Mouse (Mus musculus): Measurements from ENCODE around the gene Rgs6. TPM values are rescaled to one million over a fixed set of nuclear protein-coding genes. Genes with fewer than 3 reads are reported as not detected.

Rgs6 gene
- total and polyA plus RNA-seq, 3 experiments: 7.3 to 12.6 (median 10.2) TPM

DNA sequence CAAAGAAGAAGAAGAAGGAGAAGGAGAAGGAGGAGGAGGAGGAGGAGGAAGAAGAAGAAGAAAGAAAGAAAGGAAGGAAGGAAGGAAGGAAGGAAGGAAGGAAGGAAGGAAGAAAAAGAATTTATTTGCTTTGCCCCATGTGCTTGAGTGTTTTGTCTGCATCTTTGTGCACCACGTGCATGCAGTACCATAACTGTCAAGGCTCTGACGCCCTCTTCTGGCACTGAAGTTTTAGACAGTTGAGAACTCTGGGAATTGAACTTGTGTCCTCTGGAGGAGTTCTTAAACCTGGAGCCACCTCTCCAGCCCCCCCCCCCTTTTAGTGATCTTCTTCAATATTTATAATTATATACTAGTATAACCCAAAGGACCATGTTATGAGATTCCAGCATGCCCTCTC lies 426.8 kb downstream of the Rgs6 start:
- no peak overlapping the region for H3K27ac ChIP-seq
- no peak for DNase-seq
- H3K27me3 ChIP-seq (ENCODE audit: control insufficient read depth, insufficient read depth, low read length): no peaks in the 10 kb centered on the region
- no peak overlapping the region for H3K9ac ChIP-seq (ENCODE audit: low read depth, low read length)
- H3K79me2 ChIP-seq (replicated peaks; ENCODE audit: control insufficient read depth, insufficient read depth, low read length): no peaks in the 10 kb centered on the region
- H3K4me1 ChIP-seq (ENCODE audit: control insufficient read depth, insufficient read depth, low read length): no peaks in the 10 kb centered on the region
- 45% methylated on average over 2 of the region's 2 CpGs for WGBS
- TF ChIP-seq POLR2A (IDR thresholded peaks at IDR 0.05; ENCODE audit: insufficient read depth, low read depth, low read length) (no peak), EP300 (IDR thresholded peaks at IDR 0.05; ENCODE audit: insufficient read depth, low read depth, low read length) (no peak), CTCF (IDR thresholded peaks at IDR 0.05) (peak; percentile 44)
- intact Hi-C loops (cut with DNase I): loop anchor here (10.0 kb wide), 1 partner anchor 400 kb away; no protein-coding TSS in a partner anchor
- H3K4me3 ChIP-seq: no peak overlapping the region
- H3K36me3 ChIP-seq (ENCODE audit: control insufficient read depth, insufficient read depth, low read length): no peaks in the 10 kb centered on the region

DNA sequence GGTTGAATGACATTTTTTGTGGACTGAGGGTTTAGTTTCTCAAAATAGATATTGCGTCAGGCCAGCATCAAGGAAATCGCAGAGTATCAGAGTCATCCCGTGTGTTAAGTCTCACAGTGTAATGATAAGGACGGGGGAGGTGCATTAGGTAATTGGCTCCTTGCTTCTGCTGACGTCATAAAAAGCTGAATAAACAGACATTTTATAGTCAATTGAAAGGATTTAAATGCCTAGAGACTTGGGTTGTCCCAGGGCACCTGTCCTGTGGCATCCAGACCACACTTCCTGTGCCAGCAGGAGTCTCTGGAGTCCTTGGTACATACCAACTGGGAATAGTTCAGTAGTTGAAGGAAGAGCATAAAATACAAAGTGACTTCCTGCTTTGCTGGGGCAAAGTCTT lies 427.3 kb downstream of the Rgs6 start:
- no peaks in the 10 kb centered on the region for H3K27me3 ChIP-seq (ENCODE audit: control insufficient read depth, insufficient read depth, low read length)
- WGBS: 30% methylated on average over 5 of the region's 5 CpGs
- no peaks in the 10 kb centered on the region for H3K36me3 ChIP-seq (ENCODE audit: control insufficient read depth, insufficient read depth, low read length)
- H3K79me2 ChIP-seq (replicated peaks; ENCODE audit: control insufficient read depth, insufficient read depth, low read length): no peaks in the 10 kb centered on the region
- no peak overlapping the region for H3K27ac ChIP-seq
- H3K4me3 ChIP-seq: no peak overlapping the region
- intact Hi-C loops (cut with DNase I): loop anchor here (10.0 kb wide), 1 partner anchor 401 kb away; no protein-coding TSS in a partner anchor
- H3K4me1 ChIP-seq (ENCODE audit: control insufficient read depth, insufficient read depth, low read length): no peaks in the 10 kb centered on the region
- no peak overlapping the region for H3K9ac ChIP-seq (ENCODE audit: low read depth, low read length)
- TF ChIP-seq POLR2A (IDR thresholded peaks at IDR 0.05; ENCODE audit: insufficient read depth, low read depth, low read length): no peak
- TF ChIP-seq EP300 (IDR thresholded peaks at IDR 0.05; ENCODE audit: insufficient read depth, low read depth, low read length): no peak
- TF ChIP-seq CTCF (IDR thresholded peaks at IDR 0.05): no peak
- no peak for DNase-seq

DNA sequence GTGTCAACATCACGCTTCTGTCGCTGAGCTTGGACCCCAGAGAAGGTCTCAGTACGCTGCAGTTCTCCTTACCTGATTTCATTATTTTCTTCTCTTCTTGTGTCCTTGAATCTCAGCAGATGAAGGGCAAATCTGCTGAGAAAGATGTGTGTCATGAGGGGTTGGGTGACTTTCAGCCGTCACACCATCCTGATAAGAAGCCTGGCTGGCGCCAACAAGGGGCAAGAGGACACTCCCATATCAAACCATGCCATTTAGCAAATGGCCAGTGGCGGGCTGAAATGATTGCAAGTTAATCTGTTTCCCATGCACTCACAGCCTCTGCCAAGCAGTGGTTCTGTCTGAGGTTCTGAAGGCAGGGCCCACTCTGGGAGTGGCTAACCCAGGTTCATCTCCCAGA lies 428.4 kb downstream of the Rgs6 start:
- H3K36me3 ChIP-seq (ENCODE audit: control insufficient read depth, insufficient read depth, low read length): no peaks in the 10 kb centered on the region
- intact Hi-C loops (cut with DNase I): loop anchor here (10.0 kb wide), 1 partner anchor 402 kb away; no protein-coding TSS in a partner anchor
- no peak overlapping the region for H3K27ac ChIP-seq
- DNase-seq: peak in 1 of 2 experiments; percentile 10
- H3K79me2 ChIP-seq (replicated peaks; ENCODE audit: control insufficient read depth, insufficient read depth, low read length): no peaks in the 10 kb centered on the region
- no peak overlapping the region for H3K9ac ChIP-seq (ENCODE audit: low read depth, low read length)
- no peaks in the 10 kb centered on the region for H3K4me1 ChIP-seq (ENCODE audit: control insufficient read depth, insufficient read depth, low read length)
- H3K4me3 ChIP-seq: no peak overlapping the region
- WGBS: 62% methylated on average over 6 of the region's 6 CpGs
- TF ChIP-seq EP300 (IDR thresholded peaks at IDR 0.05; ENCODE audit: insufficient read depth, low read depth, low read length) (no peak), POLR2A (IDR thresholded peaks at IDR 0.05; ENCODE audit: insufficient read depth, low read depth, low read length) (no peak), CTCF (IDR thresholded peaks at IDR 0.05) (no peak)
- H3K27me3 ChIP-seq (ENCODE audit: control insufficient read depth, insufficient read depth, low read length): no peaks in the 10 kb centered on the region

DNA sequence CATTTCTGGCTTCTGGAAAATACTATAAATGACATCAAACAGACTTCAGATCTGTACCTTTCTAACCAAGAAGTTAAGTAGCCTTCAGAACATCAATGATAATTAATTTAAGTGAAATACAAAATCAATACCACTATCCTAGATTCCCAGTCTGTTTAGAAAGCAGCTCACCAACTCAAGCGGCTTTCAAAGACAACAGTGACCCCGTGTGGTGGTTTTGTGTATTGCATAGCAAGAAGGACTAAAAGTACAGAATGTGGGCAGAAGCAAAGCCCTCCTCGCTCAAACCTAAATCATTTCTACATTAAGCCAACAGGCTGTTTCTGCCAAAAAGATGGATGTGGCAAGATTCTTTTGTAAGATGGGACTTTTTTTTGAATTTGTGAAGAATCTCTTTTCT lies 429.9 kb downstream of the Rgs6 start:
- no peak overlapping the region for H3K9ac ChIP-seq (ENCODE audit: low read depth, low read length)
- no peak overlapping the region for H3K27ac ChIP-seq
- H3K27me3 ChIP-seq (ENCODE audit: control insufficient read depth, insufficient read depth, low read length): no peaks in the 10 kb centered on the region
- H3K4me3 ChIP-seq: no peak overlapping the region
- no peak for TF ChIP-seq POLR2A (IDR thresholded peaks at IDR 0.05; ENCODE audit: insufficient read depth, low read depth, low read length)
- TF ChIP-seq EP300 (IDR thresholded peaks at IDR 0.05; ENCODE audit: insufficient read depth, low read depth, low read length): 0 out of 2 replicates have a peak, but pooled peaks have one; percentile 34
- peak; percentile 99; the same call in 1 of the 2 replicates for TF ChIP-seq CTCF (IDR thresholded peaks at IDR 0.05)
- DNase-seq: peak; percentile 56 to 75
- intact Hi-C loops (cut with DNase I): loop anchor here (1.0 to 10.0 kb wide), 4 partner anchors 71 to 520 kb away; no protein-coding TSS in a partner anchor
- H3K79me2 ChIP-seq (replicated peaks; ENCODE audit: control insufficient read depth, insufficient read depth, low read length): no peaks in the 10 kb centered on the region
- WGBS: 4% methylated on average over 3 of the region's 3 CpGs
- H3K36me3 ChIP-seq (ENCODE audit: control insufficient read depth, insufficient read depth, low read length): no peaks in the 10 kb centered on the region
- H3K4me1 ChIP-seq (ENCODE audit: control insufficient read depth, insufficient read depth, low read length): no peaks in the 10 kb centered on the region

GRCm38 (mm10) chr12:83026985-83027384 lies 438.9 kb downstream of the Rgs6 start:
- Histone ChIP-seq H3K79me2 (replicated peaks; ENCODE audit: control insufficient read depth, insufficient read depth, low read length) (no peaks in the 10 kb centered on the region), H3K4me3 (no peak overlapping the region), H3K27ac (no peak overlapping the region), H3K4me1 (ENCODE audit: control insufficient read depth, insufficient read depth, low read length) (no peaks in the 10 kb centered on the region), H3K27me3 (ENCODE audit: control insufficient read depth, insufficient read depth, low read length) (no peaks in the 10 kb centered on the region), H3K36me3 (ENCODE audit: control insufficient read depth, insufficient read depth, low read length) (no peaks in the 10 kb centered on the region), H3K9ac (ENCODE audit: low read depth, low read length) (no peak overlapping the region)
- DNase-seq: no peak
- WGBS: 62% methylated on average over 3 of the region's 3 CpGs
- TF ChIP-seq EP300 (IDR thresholded peaks at IDR 0.05; ENCODE audit: insufficient read depth, low read depth, low read length) (no peak), CTCF (IDR thresholded peaks at IDR 0.05) (peak; percentile 32)
- intact Hi-C loops (cut with DNase I): no loop called here

GRCm38 (mm10) chr12:83033171-83033835 lies 445.2 kb downstream of the Rgs6 start:
- H3K79me2 ChIP-seq (replicated peaks; ENCODE audit: control insufficient read depth, insufficient read depth, low read length): no peaks in the 10 kb centered on the region
- no peaks in the 10 kb centered on the region; the same call in 1 of the 2 replicates for H3K4me1 ChIP-seq (ENCODE audit: control insufficient read depth, insufficient read depth, low read length)
- intact Hi-C loops (cut with DNase I): no loop called here
- TF ChIP-seq EP300 (IDR thresholded peaks at IDR 0.05; ENCODE audit: insufficient read depth, low read depth, low read length) (no peak), POLR2A (IDR thresholded peaks at IDR 0.05; ENCODE audit: insufficient read depth, low read depth, low read length) (no peak), CTCF (IDR thresholded peaks at IDR 0.05) (no peak)
- WGBS: 73% methylated on average over 7 of the region's 7 CpGs
- H3K9ac ChIP-seq (ENCODE audit: low read depth, low read length): no peak overlapping the region
- no peak overlapping the region for H3K27ac ChIP-seq
- H3K36me3 ChIP-seq (ENCODE audit: control insufficient read depth, insufficient read depth, low read length): no peaks in the 10 kb centered on the region
- no peaks in the 10 kb centered on the region for H3K27me3 ChIP-seq (ENCODE audit: control insufficient read depth, insufficient read depth, low read length)
- no peak for DNase-seq
- H3K4me3 ChIP-seq: no peak overlapping the region

All from heart, adult 2 months (tissue).